Mouse (Mus musculus) cerebellum, postnatal 10 days (tissue): ENCODE measurements around the gene Mybpc2.
A peak's percentile ranks its signal among the peaks of the same experiment; 100 is the strongest.

Source experiments
- DNase-seq, 2 experiments: peaks; one replicate each; pipeline ENCODE4 v3.0.0; 2021; ENCODE audit warnings: mixed read lengths in 2 of 2

The Mybpc2 gene

DNA sequence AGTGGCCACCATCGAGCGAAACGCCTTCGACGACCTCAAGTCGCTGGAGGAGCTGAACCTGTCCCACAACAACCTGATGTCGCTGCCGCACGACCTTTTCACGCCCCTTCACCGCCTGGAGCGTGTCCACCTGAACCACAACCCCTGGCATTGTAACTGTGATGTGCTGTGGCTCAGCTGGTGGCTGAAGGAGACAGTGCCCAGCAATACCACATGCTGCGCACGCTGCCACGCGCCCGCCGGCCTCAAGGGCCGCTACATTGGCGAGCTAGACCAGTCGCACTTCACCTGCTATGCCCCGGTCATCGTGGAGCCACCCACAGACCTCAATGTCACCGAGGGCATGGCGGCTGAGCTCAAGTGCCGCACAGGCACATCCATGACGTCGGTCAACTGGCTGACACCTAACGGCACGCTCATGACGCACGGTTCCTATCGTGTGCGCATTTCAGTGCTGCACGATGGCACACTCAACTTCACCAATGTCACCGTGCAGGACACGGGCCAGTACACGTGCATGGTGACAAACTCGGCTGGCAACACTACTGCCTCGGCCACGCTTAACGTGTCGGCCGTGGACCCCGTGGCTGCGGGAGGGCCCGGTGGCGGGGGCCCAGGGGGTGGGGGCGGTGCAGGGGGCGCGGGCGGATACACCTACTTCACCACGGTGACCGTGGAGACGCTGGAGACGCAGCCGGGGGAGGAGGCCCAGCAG lies 62.8 kb downstream of the Mybpc2 start:
- peak in 1 of 2 experiments; percentile 20 for DNase-seq

- no peak for DNase-seq
These were observed 63.5 kb downstream of the Mybpc2 start for GRCm38 (mm10) chr7:44460767-44461502.

DNA sequence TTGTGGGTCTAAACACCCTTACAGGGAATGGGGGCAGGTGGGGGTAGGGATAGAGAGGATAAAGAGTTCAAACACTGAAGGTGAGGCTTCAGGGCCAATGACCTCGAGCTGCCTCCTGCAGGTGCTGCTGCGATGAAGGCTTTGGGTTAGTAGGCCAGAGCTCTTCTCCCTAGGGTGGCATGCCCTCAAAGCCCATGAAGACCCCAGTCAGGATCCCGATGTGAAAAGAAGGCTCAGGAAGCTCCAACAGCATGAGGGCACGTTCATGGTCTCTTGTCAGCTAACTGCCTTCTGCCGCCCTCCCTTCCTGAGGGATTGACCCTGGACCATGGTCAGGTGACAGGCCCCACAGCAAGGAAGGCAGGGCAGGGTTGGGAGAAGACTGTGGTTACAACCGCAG lies 64.4 kb downstream of the Mybpc2 start:
- no peak for DNase-seq

GRCm38 (mm10) chr7:44456302-44456701 lies 68.2 kb downstream of the Mybpc2 start:
- DNase-seq, result no peak

GRCm38 (mm10) chr7:44453256-44453655 lies 71.2 kb downstream of the Mybpc2 start:
- peak in 1 of 2 experiments; percentile 4 for DNase-seq
